Comparison of ENCODE assay signal across 21 mouse cellular contexts in the genomic region with DNA sequence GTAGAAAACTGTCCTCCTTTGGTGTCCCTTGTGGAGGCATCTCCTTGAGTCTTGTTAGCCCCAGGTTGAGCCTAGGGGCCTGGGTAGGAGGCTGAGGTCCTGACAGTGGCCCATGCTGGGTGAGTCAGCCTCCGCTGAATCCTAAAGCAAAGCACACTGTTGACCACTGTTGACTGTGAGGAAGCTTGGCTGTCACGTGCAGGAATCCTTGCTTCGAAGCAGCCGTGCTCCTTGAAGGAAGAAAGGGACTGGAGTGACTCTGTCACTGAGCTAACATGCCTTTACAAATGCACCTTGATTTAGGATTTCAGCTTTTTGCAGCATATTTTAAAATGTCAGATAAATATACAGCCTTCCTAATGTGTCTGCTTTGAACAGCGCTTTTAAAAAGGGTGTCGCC.
DNase-seq lines count a peak whose midpoint lies in the region; ATAC-seq and TF ChIP-seq lines count a peak whose summit lies in the region.
"Had no signal": no experiment of that assay in that cellular context is flagged by ENCODE, and none has a peak within 500 bp of the region (broad histone marks: within the 10 kb centered on the region; RNA-seq: fewer than 3 reads in every experiment).

No protein-coding gene starts in this region.

- no peak for ATAC-seq in forebrain, embryonic 13.5 days
- no peak for ATAC-seq in liver, embryonic 11.5 days (replicated peaks; ENCODE audit: low FRiP score)
- no peak for ATAC-seq in liver, postnatal 0 days
- ATAC-seq in midbrain, embryonic 16.5 days, result no peak
- no peak for ATAC-seq in cerebellum, adult (ENCODE audit: insufficient number of reproducible peaks, low FRiP score, low TSS enrichment)
- ATAC-seq: intestine, postnatal 0 days had no signal

- H3K4me2 ChIP-seq in forebrain, embryonic 13.5 days, result no peak overlapping the region
- no peak overlapping the region for H3K4me2 ChIP-seq in liver, embryonic 11.5 days
- no peak overlapping the region for H3K4me2 ChIP-seq in liver, postnatal 0 days (ENCODE audit: low read depth, low read length)
- H3K4me2 ChIP-seq in midbrain, embryonic 16.5 days (ENCODE audit: low read length), result no peak overlapping the region
- H3K4me2 ChIP-seq: forebrain, embryonic 12.5 days; hindbrain, embryonic 14.5 days had no signal

- no peak overlapping the region for H3K27ac ChIP-seq in forebrain, embryonic 13.5 days
- H3K27ac ChIP-seq in forebrain, embryonic 10.5 days, result no peak overlapping the region
- H3K27ac ChIP-seq in liver, embryonic 11.5 days (ENCODE audit: low read depth, low read length), result peak overlapping the region; percentile 28; the same call in 1 of the 2 replicates
- H3K27ac ChIP-seq in liver, postnatal 0 days (ENCODE audit: low read depth), result no peak overlapping the region
- 0 out of 2 replicates have a peak overlapping the region, but pooled peaks have one; percentile 23 for H3K27ac ChIP-seq in midbrain, embryonic 16.5 days (ENCODE audit: low read length)
- H3K27ac ChIP-seq: forebrain, embryonic 12.5 days; heart, embryonic 10.5 days; hindbrain, embryonic 14.5 days had no signal

- H3K36me3 ChIP-seq in forebrain, embryonic 13.5 days (ENCODE audit: poor library complexity, severe bottlenecking), result no peaks in the 10 kb centered on the region
- H3K36me3 ChIP-seq in forebrain, embryonic 10.5 days (replicated peaks), result peaks cover 47% of the 10 kb centered on the region
- no peaks in the 10 kb centered on the region for H3K36me3 ChIP-seq in liver, embryonic 11.5 days (ENCODE audit: control insufficient read depth, insufficient read depth, low read length)
- no peaks in the 10 kb centered on the region for H3K36me3 ChIP-seq in liver, postnatal 0 days (replicated peaks; ENCODE audit: insufficient read depth, low read length)
- H3K36me3 ChIP-seq in C2C12 (ENCODE audit: control insufficient read depth, insufficient read depth), result peaks cover 4% of the 10 kb centered on the region
- no peaks in the 10 kb centered on the region for H3K36me3 ChIP-seq in midbrain, embryonic 16.5 days (ENCODE audit: control insufficient read depth, insufficient read depth, low read length)

- H3ac ChIP-seq in C2C12 (ENCODE audit: control insufficient read depth, insufficient read length, low read depth), result no peak overlapping the region

- peaks cover 40% of the 10 kb centered on the region for H3K79me3 ChIP-seq in C2C12 (ENCODE audit: low read depth)

- no peak for TF ChIP-seq CTCF in liver, postnatal 0 days (IDR thresholded peaks at IDR 0.05; ENCODE audit: low read depth)
- no peak for TF ChIP-seq CTCF in C2C12 (IDR thresholded peaks at IDR 0.05; ENCODE audit: control insufficient read depth, insufficient read depth, insufficient read length)

- no peaks in the 10 kb centered on the region for H3K27me3 ChIP-seq in forebrain, embryonic 13.5 days
- H3K27me3 ChIP-seq in forebrain, embryonic 10.5 days (ENCODE audit: poor library complexity, severe bottlenecking), result no peaks in the 10 kb centered on the region
- no peaks in the 10 kb centered on the region for H3K27me3 ChIP-seq in liver, embryonic 11.5 days (replicated peaks; ENCODE audit: control insufficient read depth, insufficient read depth, low read length)
- no peaks in the 10 kb centered on the region for H3K27me3 ChIP-seq in liver, postnatal 0 days (ENCODE audit: insufficient read depth, low read length)
- no peaks in the 10 kb centered on the region for H3K27me3 ChIP-seq in C2C12 (ENCODE audit: control insufficient read depth, insufficient read depth, insufficient read length)
- H3K27me3 ChIP-seq in midbrain, embryonic 16.5 days (ENCODE audit: control insufficient read depth, insufficient read depth, low read depth, low read length), result no peaks in the 10 kb centered on the region
- H3K27me3 ChIP-seq: forebrain, embryonic 12.5 days had no signal

- no peaks in the 10 kb centered on the region for H3K9me3 ChIP-seq in forebrain, embryonic 13.5 days (replicated peaks)
- no peaks in the 10 kb centered on the region for H3K9me3 ChIP-seq in forebrain, embryonic 10.5 days
- H3K9me3 ChIP-seq in liver, embryonic 11.5 days (ENCODE audit: control insufficient read depth, low read length), result no peaks in the 10 kb centered on the region
- no peaks in the 10 kb centered on the region for H3K9me3 ChIP-seq in liver, postnatal 0 days (ENCODE audit: low read length)
- H3K9me3 ChIP-seq in midbrain, embryonic 16.5 days (replicated peaks; ENCODE audit: control insufficient read depth, low read length, poor library complexity, severe bottlenecking), result no peaks in the 10 kb centered on the region
- H3K9me3 ChIP-seq: forebrain, embryonic 12.5 days; heart, embryonic 10.5 days had no signal

- no peak for TF ChIP-seq EP300 in liver, postnatal 0 days (IDR thresholded peaks at IDR 0.05; ENCODE audit: low read depth)

- 65% methylated on average over 6 of the region's 6 CpGs for WGBS in forebrain, embryonic 13.5 days
- WGBS in forebrain, embryonic 10.5 days, result 72% methylated on average over 6 of the region's 6 CpGs
- 81% methylated on average over 6 of the region's 6 CpGs for WGBS in liver, embryonic 11.5 days
- 85% methylated on average over 6 of the region's 6 CpGs for whole genome bisulfite sequencing in liver, postnatal 0 days (ENCODE audit: insufficient replicate concordance)
- WGBS in midbrain, embryonic 16.5 days, result 62% methylated on average over 6 of the region's 6 CpGs

- peaks cover 94% of the 10 kb centered on the region for H3K4me1 ChIP-seq in forebrain, embryonic 13.5 days
- H3K4me1 ChIP-seq in forebrain, embryonic 10.5 days, result peaks cover 99% of the 10 kb centered on the region
- H3K4me1 ChIP-seq in liver, embryonic 11.5 days (replicated peaks; ENCODE audit: control insufficient read depth, insufficient read depth, low read length), result peaks cover 49% of the 10 kb centered on the region
- H3K4me1 ChIP-seq in liver, postnatal 0 days (ENCODE audit: insufficient read depth), result peaks cover 25% of the 10 kb centered on the region
- peaks cover 54% of the 10 kb centered on the region for H3K4me1 ChIP-seq in midbrain, embryonic 16.5 days (ENCODE audit: control insufficient read depth, insufficient read depth, low read length)

- intact Hi-C loops in left cerebral cortex, postnatal 10 days (cut with DNase I), result no loop called here

- DNase-seq in forebrain, embryonic 10.5 days (ENCODE audit: extremely low spot score, low spot score), result no peak
- DNase-seq in liver, embryonic 11.5 days (ENCODE audit: low spot score), result no peak
- DNase-seq in liver, postnatal 0 days, result no peak
- no peak for DNase-seq in left cerebral cortex, postnatal 10 days (ENCODE audit: extremely low spot score in 1 of 2, low spot score in 2 of 2)
- DNase-seq: cerebellum, adult 18-20 months; cerebellum, postnatal 25 days; embryo, embryonic 11 days; gastrocnemius, postnatal 36 days; liver; lung, adult 18-20 months; lung, postnatal 14 days; right cerebral cortex, adult 18-20 months; thymus, adult 2 months had no signal

- peaks cover 93% of the 10 kb centered on the region for H3K79me2 ChIP-seq in C2C12 (ENCODE audit: control insufficient read depth, insufficient read depth)

- 0 out of 2 replicates have a peak overlapping the region, but pooled peaks have one; percentile 26 for H3K9ac ChIP-seq in forebrain, embryonic 13.5 days
- H3K9ac ChIP-seq in liver, embryonic 11.5 days (ENCODE audit: low read depth, low read length), result no peak overlapping the region
- H3K9ac ChIP-seq in liver, postnatal 0 days (replicated peaks), result no peak overlapping the region
- no peak overlapping the region for H3K9ac ChIP-seq in midbrain, embryonic 16.5 days (ENCODE audit: low read depth, low read length)
- H3K9ac ChIP-seq: hindbrain, embryonic 14.5 days had no signal

- H3K4me3 ChIP-seq in forebrain, embryonic 13.5 days, result no peak overlapping the region
- H3K4me3 ChIP-seq in forebrain, embryonic 10.5 days, result no peak overlapping the region
- no peak overlapping the region for H3K4me3 ChIP-seq in liver, embryonic 11.5 days (ENCODE audit: low read depth, low read length)
- no peak overlapping the region for H3K4me3 ChIP-seq in liver, postnatal 0 days (ENCODE audit: low read depth, low read length)
- H3K4me3 ChIP-seq in C2C12 (ENCODE audit: insufficient read depth, poor library complexity, severe bottlenecking), result no peak overlapping the region
- H3K4me3 ChIP-seq in midbrain, embryonic 16.5 days (ENCODE audit: low read depth, low read length), result no peak overlapping the region
- H3K4me3 ChIP-seq: forebrain, embryonic 12.5 days; heart, embryonic 10.5 days had no signal

TF ChIP-seq in C2C12, 6 proteins besides CTCF, POLR2A, EP300 and RAD21:
- TF ChIP-seq MYOD1 (IDR thresholded peaks at IDR 0.05; ENCODE audit: control insufficient read depth, insufficient read length, low read depth) (no peak), USF1 (IDR thresholded peaks at IDR 0.05; ENCODE audit: low read depth) (peak; percentile 84)

Comparison
In these comparisons a context has a peak if more than half of its experiments do, and no peak if none do; other contexts are left out.
1. H3K27ac ChIP-seq: peak in liver, embryonic 11.5 days (single experiment) and midbrain, embryonic 16.5 days (single experiment); none in forebrain, embryonic 13.5 days (single experiment), forebrain, embryonic 10.5 days (single experiment) and liver, postnatal 0 days (single experiment).